Mouse (Mus musculus): Measurements from ENCODE around the gene Anapc7. TPM values are rescaled to one million over a fixed set of nuclear protein-coding genes. Genes with fewer than 3 reads are reported as not detected.
"Not testable (repeated sequence)": the region's sequence is repeated elsewhere in the genome, so short reads cannot be mapped to it uniquely, and the experiment has no call there.

The Anapc7 gene
- total RNA-seq, 2 experiments from 2014 or later: 18.2 to 23.0 TPM

DNA sequence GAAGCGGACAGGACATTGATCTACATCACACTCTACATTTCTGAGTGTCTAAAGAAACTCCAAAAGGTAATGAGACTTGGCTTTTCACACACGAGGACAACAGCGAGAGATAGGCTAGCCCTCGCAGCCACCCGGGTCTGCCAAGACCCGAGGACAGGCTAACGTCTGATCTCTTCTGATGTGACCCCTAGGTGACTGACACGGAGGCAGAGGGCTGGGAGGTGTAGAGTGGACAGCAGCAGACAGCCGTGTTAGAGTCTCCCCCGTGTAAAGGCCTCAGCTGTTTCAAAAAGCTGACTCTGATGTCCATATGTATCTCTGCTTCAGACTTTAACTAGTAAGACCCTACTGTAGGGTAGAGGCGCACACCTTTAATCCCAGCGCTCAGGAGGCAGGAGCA, 18.1 kb upstream of the Anapc7 start:
- no peak for ATAC-seq (replicated peaks; ENCODE audit: poor library complexity)

DNA sequence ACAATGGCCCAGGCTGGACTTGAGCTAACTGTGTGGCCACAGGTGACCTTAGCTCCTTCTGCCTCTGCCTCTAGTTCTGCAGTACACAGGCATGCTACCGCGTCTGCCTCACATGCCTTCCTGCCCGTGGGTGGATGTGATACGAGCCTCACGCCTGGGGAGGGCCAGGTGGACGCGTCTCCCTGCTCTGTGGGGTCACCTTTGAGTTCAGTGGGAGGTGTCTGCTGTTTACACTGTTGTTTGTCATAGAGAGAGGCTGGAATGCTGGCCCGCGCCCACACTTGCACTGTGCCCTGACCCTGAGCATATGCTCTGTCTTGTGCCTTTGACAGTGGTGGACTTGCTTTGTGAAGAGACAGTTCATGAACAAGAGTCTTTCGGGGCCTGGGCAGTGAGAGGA, 16.0 kb upstream of the Anapc7 start:
- no peak for ATAC-seq (replicated peaks; ENCODE audit: poor library complexity)

DNA sequence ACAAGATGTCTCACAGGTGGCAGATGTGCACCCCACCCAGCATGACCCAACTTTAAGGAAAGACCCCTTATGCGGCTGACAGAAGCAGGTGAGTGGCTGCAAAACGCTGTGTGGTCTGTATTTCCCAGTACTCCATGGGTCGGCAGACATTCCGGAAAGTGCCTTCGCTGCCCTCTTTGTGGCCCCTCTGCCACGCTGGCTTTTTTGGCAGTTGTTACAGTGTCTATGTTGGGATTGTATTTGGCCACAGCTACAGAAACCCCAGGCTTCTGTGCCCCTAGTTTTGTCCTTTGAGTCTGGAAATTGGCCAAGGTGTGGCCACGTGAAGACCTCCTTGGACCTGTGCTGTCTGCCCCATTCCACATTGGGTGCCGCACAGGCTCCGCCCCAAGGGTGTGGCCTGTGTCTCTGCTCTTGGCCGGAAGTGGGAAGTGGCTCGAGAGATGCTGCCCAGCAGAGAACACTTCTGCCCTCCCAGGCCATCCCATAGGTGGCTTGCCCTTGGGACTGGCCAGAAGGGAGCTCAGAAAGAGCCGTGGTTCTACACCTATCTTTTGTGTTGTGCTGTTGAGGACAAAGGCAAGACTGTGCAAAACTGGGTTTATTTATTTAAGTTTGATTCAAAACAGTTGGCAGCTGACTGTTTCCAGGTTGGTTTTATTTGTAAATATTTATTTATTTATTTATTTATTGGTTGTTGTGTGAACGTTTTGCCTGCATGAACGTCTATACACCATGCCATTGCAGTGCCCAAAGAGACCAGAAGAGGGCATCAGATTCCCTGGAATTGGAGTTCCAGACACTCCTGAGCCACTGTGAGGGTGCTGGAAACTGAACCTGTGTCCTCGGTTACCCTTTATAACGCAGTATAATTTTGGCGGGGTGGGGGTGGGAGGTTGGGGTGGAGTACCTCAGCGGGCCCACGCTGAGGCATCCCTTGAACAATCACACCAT, 11.5 kb upstream of the Anapc7 start:
- 0 out of 2 replicates have a peak, but pooled peaks have one; percentile 31 for ATAC-seq (replicated peaks; ENCODE audit: poor library complexity)

DNA sequence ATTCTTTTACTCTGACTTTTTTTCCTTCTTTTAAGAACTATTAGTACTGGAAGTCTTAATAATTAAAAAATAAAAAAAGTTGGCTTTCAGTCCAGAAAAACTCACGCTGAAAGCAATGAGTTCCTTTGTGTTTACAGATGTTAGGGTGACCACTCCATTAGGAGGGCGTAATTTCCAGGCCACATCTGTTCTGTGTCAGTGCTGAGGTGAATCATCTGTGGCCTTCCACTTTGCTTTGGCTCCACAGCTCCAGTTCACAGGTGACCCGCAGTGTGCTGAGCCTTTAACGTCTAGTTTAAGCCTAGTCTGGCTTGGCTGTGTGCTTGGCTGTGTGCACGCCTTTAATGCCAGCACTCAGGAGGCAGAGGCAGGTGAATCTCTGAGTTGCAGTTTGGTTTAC, 9.6 kb upstream of the Anapc7 start:
- ATAC-seq (replicated peaks; ENCODE audit: poor library complexity): no peak

DNA sequence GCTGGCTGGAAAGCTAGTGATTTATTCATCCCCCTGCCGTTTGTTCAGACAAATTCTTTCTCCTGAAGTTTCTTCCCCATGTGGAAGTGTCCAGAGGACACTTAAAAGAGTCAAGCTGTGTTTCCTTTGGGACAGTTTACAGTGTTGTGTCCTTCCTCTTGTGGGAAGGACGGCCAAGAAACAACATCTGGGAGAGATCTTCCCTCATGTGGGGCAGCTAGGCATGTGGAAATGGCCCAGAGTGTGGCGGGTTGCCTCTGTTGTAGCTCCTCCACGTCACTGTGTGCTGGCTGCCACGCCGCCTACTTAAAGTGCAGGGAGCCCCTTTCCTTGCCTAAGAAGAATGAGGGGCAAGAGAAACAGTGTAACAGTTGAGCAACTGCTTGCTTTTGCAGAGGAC, 8.7 kb upstream of the Anapc7 start:
- no peak for ATAC-seq (replicated peaks; ENCODE audit: poor library complexity)

DNA sequence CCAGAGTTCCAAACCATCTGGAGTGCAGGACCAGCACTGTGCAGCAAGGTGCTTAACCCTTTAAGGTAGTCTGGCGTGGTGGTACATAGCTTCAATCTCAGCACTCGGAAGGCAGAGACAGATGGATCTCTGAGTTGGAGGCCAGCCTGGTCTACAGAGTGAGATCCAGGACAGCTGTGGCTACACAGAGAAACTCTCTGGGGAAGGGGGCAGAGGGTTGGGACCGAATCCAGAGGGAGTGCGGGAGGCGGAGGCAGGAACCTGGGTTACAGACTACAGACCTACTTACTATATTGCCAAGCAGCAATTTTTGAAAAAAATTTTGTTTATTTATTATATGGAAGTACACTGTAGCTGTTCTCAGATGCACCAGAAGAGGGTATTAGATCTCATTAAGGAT, 7.1 kb upstream of the Anapc7 start:
- no peak for ATAC-seq (replicated peaks; ENCODE audit: poor library complexity)

DNA sequence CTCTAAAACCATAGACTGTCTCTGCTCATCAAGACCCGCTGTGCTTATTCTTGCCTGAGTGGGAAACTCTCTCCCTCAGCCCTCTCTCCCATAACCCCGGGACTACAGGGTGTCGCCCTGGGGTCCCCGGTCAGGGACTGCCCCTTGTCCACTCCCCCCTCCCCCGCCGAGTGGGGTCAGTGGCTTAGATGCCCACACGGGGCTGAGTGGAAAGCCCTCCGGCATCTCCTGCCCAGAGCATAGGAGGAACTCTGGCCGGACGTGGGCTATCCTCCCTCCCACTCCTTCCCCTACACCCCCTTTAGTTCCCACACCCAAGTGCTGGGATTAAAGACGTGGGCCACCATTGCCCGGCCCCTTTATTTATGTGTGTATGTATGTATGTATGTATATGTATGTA, 6.0 kb upstream of the Anapc7 start:
- no peak for ATAC-seq (replicated peaks; ENCODE audit: poor library complexity)

DNA sequence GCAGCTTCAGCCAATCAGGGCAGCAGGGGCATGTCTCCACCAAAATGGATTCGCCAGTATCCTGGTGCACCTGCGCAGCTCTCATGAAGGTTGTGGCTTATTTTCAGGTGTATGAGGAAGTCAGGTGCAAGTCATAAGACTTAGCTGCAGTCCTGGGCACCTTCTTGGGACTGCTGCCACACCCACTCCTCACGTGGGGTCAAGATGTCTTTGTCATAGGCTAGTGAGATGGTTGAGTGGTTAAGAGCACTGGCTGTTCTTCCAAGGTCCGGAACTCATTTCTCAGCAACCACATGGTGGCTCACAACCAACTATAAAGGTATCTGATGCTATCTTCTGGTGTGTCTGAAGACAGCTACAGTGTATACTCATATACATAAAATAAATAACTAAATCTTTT, 817 bp upstream of the Anapc7 start:
- ATAC-seq (replicated peaks; ENCODE audit: poor library complexity): not testable (repeated sequence)

DNA sequence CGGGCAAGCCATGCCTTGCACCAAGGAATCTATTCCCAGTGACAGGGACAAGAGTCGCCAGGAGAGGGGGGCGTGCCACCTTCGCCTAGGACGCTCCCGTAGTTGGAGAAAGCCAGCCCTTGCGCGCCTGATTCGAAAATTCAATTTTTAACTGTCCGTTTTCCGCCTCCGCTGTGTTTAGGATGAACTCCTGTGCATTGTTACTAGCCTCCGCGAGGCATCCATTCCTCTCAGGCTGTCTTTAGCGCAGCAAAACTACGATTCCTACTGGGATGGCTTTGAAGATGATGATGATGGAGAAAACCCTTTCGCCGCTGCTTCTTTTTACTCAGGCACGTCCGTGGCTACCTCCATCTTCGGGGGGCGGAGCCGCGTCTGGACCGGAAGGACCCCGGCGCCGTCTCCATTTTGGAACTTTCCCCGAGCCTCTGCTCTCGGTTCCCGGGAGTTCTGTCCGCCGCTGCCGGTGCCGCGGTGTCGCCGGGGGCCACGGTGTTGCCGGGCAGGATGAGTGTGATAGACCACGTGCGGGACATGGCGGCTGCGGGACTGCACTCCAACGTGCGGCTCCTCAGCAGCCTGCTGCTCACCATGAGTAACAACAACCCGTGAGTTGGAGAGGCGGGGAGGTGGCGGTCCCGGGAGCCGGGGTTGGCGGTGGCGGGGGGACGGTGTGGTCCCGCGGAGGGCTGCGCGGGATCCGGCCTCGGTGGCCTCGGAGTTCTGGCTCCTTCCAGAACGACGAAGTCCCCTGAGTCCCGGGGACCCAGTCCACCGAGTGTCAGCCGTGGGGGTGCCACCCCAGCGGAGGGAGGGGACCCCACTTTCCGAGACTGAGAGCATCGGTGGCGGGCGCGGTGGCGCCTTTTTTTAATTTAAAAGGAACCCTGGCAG, 825 bp downstream of the Anapc7 start:
- peak; percentile 89 for ATAC-seq (replicated peaks; ENCODE audit: poor library complexity)

DNA sequence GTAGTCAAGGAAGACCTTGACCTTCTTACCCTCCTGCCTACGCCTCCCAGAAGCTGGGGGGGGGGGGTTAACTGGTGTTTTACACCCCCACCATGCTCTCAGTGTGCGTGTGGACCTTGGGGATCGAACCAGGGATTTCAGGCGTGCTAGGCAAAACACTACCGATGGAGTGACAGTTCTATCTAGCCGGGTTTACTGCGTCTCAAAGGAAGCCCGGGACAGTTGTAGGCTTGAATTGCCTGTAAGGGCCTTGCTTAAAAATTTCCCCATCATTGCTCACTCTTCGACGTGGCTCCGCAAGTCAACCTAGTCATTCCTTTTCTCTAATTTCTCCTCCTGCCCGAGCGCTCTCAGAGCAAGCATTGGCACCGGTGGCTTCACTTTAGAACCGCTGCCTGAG, 1.6 kb downstream of the Anapc7 start:
- ATAC-seq (replicated peaks; ENCODE audit: poor library complexity): no peak

DNA sequence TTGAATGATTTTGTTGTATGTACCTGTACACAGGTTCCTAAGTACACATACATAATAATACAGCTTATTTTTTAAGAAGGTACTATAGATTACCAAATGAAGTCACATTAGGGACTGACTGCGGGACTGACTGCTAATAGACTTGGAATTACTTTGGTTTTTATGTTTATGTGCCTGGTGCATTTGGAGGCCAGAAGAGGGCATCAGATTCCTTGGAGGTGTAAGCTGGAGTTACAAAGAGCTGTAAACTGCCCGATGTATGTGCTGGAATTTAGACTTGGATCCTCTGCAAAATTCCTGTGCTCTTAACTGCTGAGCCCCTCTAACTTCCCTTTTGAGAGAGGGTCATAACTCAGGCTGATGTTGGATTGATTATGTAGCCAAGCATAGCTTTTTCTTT, 4.1 kb downstream of the Anapc7 start:
- ATAC-seq (replicated peaks; ENCODE audit: poor library complexity): no peak

DNA sequence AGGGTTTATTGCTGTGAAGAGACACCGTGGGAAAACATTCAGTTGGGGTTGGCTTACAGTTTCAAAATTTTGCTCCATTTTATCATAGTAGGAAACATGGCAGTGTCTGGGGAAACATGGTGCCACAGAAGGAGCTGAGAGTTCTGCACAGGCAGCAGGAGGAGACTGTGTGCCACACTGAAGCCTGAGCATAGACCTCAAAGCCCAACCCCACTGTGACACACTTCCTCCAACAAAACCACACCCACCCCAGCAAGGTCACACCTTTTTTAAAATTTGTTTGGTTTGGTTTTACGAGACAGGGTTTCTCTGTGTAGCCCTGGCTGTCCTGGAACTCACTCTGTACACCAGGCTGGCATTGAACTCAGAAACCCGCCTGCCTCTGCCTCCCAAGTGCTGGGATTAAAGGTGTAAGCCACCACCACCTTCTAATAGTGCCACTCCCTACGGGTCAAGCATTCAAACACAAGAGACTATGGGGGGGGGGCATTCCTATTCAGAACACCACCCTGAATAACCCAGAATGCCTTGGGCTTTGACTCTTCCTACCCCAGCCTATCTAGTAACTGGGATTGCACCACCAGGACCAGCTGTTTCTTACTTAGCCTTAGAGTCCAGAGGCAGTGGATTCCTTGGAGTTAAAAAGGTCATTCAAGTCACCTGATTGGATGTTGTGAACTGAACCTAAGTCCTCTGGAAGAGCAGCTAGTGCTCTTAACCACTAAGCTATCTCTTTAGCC, 8.7 kb downstream of the Anapc7 start:
- 0 out of 2 replicates have a peak, but pooled peaks have one; percentile 37 for ATAC-seq (replicated peaks; ENCODE audit: poor library complexity)

DNA sequence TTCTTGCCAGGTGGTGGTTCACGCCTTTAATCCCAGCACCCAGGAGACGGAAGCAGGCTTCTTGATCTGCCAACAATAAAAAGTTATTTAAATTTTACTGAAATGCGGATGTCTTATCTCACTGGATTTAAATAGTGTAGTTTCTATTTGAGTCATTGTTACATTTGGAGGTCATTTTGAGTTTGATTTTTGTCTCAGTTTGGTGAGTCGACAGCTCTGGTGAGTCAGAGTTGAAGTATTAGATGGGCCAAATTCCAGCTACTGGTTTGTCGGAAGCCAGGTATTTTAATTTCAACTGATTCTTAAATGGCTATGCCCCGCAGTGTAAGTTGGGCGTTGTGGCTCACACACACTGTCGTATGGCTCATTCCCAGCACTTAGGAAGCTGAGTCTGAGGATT, 9.7 kb downstream of the Anapc7 start:
- ATAC-seq (replicated peaks; ENCODE audit: poor library complexity): no peak

DNA sequence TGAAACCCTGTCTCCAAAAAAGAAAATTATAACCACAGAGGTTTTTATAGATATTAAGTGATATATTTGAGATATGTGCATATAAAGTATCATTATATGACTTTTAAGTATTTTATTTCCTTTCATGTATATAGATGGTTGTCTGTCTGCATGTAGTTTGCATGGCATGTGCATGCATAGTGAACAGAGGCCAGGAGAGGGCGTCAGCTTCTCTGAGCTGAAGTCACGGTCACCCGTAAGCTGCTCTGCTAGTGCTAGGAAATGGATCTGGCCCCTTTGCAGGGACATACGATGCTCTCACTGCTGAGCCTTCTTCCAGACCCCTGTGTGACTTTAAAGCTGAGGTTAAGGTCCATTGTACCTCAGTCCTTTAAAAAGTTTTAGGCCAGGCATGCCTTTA, 13.0 kb downstream of the Anapc7 start:
- ATAC-seq (replicated peaks; ENCODE audit: poor library complexity): 0 out of 2 replicates have a peak, but pooled peaks have one; percentile 46

DNA sequence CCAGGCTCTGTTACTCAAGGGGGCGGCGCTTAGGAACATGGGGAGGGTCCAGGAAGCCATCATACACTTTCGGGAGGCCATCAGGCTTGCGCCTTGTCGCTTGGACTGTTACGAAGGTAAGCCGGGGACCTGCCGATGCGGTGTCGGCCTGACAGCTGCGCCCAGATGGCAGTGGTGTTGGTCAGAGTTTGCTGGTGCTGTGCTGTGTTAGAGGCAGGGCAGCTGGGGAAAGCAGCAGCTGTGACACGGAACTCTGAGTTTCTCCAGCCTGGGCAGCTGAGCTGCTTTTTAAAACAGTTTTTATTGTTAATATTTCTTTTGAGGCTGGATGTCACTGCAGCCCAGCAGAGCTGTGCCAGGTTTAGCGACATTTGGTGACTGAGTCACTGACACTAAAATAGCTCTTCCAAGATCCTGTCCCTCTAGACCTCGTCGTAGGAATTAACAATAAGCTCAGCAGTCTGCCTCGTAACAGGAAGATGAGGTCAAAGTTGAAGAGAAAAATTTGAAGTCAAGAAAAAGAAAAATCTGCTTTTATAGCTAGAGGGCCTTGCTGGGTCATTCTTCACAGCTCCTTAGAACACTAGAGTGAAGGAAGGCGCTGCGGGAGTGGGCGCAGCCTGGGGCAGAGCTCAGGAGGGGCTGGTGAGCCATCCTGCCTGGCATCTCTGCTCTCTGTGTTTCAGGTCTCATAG, 18.1 kb downstream of the Anapc7 start:
- no peak for ATAC-seq (replicated peaks; ENCODE audit: poor library complexity)

DNA sequence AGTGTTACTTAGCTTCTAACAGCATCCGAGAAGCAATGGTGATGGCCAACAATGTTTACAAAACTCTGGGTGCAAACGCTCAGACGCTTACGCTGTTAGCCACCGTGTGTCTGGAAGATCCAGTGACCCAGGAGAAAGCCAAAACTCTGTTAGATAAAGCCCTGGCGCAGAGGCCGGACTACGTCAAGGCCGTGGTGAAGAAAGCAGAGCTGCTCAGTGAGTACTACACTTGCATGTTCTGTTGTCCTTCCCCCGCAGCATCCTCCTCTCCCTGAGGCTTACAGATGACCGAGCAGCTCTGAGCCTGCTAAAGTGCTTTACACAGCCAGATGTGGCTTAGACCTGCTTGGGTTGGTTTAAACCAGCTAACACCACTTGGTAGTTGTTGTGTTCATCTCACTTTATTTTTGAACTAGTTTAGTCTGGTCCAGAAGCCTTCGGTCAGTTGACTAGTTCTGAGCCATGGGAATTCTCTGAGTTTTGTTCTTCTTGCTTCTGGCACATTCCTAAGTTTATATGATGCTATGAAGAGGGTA, 18.7 kb downstream of the Anapc7 start:
- ATAC-seq (replicated peaks; ENCODE audit: poor library complexity): no peak

DNA sequence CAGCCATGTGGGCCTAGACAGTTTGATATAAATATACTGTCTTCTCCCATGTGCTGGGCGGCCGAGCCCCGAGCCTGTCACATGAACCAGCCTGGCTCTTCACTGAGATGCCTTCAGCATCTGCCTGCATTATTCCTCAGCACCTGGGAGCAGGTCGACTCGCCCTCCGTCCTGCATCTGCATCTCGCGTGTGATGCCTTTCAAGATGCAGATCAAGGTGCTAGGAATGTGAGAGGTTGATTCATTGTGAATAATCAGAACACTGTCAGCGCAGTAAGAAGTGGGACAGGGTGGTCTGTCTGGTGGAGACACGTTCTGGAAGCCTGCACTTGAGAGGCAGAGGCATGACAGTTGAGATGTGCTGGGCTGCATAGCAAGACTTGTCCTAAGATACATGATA, 23.0 kb downstream of the Anapc7 start:
- no peak for ATAC-seq (replicated peaks; ENCODE audit: poor library complexity)

DNA sequence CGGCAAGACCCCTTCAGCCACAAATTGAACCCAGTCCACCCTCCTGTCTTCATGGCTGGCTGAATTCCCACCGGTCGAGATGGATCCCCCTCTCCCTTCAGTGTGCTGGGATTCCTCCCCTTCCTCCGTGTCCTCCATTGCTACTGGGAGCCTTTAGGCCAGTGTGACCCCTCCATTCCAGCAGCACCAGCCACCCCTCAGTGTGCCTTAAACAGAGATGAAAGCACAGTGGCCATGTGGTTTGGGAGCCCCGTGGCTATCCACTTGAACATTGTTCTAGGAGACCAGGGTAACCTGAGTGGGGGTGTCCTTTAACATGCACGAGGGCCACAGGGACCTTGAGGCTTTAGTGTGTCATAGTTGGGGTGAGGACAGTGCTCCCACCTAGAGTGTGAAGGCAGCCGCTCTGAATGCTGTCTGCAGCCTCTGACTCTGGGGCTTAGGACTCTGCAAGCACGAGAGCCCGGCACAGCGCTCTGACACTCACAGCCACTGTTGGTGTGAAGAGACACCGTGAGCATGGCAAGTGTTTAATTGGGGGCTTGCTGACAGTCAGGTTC, 23.6 kb downstream of the Anapc7 start:
- ATAC-seq (replicated peaks; ENCODE audit: poor library complexity): no peak

DNA sequence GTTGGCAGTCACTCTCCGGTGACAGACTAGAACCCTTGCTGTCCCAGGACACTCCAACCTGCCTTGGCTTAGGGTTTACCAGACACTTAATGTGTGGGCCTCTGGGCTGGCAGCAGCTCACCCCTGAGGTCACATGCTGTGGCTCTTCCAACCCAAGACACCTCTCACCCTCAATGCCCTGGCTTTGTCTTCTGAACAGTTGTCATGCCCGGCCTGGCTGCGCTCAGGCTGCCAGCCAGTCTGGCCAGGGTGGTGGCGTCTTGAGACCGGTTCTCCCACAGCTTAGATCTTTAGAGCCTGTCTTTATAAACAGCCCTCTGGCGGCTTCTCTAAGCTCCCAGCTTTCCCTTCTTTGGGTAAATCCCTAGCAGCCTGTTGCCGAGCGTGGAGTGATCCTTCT, 26.4 kb downstream of the Anapc7 start:
- no peak for ATAC-seq (replicated peaks; ENCODE audit: poor library complexity)

DNA sequence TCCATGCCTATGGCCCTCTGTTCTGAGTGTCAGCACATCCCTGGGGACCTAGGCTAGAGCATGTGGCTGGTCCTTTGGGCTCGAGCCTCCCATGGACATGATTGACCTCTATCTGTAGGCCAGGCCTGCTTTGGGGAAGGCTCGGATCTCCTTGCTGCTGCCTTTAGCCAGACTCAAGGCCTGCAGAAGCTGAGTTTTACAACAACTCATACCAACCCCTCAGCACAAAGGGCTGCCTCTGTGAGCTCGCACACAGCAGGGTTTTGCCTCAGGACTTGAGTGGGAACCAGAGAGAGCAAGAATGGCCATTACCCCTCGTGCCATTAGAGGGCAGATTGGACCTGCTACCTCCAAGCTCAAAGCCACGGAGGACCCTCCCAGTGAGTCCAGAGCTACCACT, 27.4 kb downstream of the Anapc7 start:
- ATAC-seq (replicated peaks; ENCODE audit: poor library complexity): no peak

Data from megakaryocyte progenitor cell, adult 5-6 weeks (primary cell).